Mouse (Mus musculus) adrenal gland, adult 2 months (tissue): ENCODE measurements around the gene Lcorl. TPM values are rescaled to one million over a fixed set of nuclear protein-coding genes. Genes with fewer than 3 reads are reported as not detected.

ENCODE experiments used
- DNase-seq: peaks from one replicate; pipeline ENCODE4 v3.0.0; 2021
- long read RNA-seq: library from polyadenylated mRNA; stranded (forward); transcript quantifications from one replicate; pipeline ENCODE4 v2.0.0, GENCODE M21; 2021
- polyA plus RNA-seq: library from polyadenylated mRNA; depleted of rRNA; stranded (reverse); fragments of >200 nt; gene quantifications from 2 replicates; pipeline ENCODE4 v1.2.3, GENCODE M21; 2012; rRNA removed
- total RNA-seq, 2 experiments: library from RNA; stranded (reverse); gene quantifications; 2 replicates each; pipeline ENCODE4 v1.2.3; 2021

Lcorl gene
- total RNA-seq: 10 to 100 TPM; 18.8 to 20.0 TPM
- 2.6 and 2.7 TPM in 2 replicates for polyA plus RNA-seq
- long read RNA-seq, full-length matches to known transcripts: 2 of 4 reads
- long read RNA-seq, partial matches to known transcripts: 0 of 4 reads
- long read RNA-seq, other reads (novel, unspliced or antisense): 2 of 4 reads

DNA sequence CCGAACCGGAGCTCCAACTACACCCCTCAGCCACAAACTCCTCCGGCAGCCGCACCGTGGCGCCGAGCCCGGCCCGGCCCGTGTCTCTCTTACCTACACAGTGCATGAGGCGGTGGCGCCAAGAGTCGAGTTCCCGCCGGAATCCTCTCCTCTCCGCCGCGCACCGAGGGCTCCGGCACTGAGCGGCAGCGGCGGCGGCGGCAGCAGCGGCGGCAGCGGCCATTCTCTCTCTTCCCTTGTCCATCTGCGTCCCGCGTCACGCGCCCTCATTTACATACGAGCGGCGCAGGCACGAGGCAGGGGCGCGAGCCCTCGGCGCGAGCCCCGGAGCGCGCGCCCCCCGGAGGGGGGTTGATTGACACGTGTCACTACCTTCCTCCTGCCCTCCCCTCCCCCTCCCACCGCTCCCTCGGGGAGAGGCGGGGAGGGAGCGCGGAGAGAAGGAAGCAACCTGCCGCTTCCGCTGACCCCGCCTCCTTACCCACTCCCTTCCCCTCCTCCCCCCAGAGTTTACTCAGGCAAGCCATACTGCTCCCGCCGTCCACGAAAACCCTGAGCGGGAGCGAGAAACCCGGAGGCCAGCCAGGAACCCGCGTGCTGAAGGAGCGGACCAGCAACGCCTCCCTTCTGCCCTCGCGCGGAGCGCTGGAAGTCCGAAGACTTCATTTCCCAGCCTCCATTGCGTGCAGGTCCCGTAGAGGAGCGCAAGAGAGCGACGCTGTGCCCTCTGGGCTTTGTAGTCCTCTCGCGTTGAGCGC lies at the start of gene Lcorl:
TSS of gene Lcorl (minus strand) at position 362 of the 758 bp plus-strand sequence.
- peak; percentile 98 for DNase-seq

DNA sequence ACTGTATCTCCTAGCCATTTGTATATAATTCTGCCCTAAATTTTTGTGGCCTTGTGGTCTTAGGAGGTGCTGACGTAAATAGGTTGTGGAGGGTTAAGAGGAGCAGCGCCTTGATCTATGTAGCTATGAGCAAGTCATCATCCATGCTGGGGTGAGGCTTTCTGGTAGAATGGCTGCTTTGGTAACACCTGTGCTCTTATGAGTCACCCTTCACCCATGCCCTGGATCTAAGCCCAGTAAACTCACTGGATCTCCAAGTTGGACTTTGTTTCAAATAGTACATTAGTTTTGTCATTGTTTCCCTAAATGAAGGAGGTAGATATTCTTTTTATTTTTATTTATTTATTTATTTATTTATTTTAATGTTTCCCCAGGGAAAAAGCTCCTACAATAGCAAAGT lies 47.3 kb upstream of the Lcorl start:
- no peak for DNase-seq

DNA sequence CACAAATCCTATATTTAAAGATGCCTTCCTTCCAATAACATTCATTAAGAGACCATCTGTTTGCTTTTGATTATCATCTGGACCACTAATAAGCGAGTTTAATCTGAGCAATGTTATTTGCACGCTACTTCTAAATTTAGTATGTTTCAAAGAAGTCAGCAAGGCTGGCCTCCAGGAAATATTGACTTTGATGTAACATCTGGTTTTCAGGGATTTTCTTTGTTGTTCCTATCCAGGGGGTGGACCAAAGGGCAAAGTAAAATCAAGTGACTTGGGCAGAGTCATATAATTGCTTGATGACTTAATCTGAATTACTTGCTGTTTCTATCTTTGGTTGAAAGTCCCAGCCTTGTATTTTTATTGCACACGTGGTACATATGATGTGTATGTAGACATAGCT lies 45.8 kb upstream of the Lcorl start:
- no peak for DNase-seq

DNA sequence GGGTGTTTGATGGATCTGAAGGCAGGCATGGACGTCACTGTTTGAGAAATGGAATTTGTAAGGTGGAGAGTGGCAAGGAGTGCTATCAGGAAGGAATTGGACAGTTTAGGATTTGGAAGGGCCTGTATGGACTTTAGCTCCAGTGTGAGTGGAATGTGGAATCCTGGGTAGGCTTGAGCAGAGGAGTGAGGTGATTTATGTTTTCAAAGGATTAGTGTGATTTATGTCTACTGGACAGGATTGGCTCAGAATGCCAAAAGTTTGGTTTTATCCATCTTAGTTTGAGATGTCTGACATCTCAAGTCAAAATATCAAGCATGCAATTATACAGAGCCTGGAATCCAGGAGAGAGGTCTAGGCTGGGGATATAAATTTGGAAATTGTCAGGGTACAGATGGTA lies 37.9 kb upstream of the Lcorl start:
- no peak for DNase-seq

DNA sequence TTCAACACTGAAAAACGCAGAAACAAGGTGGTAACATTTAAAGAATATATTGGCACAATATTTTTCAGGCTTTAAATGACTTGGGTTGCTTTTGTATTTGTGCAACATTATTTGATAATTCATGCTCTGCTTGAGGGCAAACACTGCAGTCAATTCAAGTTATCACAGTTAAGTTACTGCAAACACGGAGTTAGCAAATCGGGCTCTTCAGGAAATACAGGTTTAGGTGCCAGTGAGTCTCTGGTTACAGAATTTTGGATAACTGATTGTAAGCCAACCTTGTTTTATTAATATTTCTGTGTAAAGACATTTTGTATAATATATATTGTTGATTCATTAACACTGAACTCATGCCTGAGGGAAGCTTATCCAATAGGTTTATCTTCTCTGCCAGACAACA lies 36.3 kb upstream of the Lcorl start:
- no peak for DNase-seq

DNA sequence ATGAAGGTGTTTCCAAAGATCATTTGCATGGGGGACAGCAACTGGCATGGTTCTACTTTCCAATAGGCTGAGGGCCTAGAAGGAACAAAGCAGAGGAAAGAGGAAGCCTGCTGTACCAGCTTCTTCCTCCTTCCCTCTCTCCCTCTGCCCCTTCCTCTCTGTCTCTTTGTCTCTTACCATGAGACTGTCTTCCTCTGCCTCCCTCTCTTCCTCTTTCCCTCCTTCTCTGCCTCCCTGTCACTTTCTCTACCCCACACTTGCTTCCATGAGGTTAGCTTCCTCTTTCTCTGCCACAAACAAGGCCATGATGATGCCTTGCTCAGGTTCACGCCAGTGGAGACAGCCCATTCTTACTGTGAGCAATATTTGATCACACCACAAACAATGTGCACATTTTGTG lies 18.9 kb upstream of the Lcorl start:
- DNase-seq: no peak

DNA sequence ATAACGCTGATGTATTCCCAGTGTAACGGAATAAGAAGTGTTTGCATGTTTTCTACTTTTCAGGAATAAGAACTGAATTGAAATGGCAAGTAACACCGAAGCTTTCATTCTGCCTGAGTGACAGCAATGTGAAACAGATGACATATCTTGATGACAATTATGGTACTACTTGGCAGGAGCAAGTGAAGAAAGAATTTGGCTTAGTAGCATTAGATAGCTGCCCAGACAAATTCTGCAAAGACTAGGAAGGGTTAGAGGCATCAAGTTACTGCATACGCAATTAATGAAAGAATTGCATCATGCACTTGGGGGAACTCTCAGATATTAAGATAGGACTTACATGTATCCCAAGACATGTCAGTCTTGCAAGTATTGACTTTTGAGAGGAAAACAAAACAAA lies 18.1 kb upstream of the Lcorl start:
- DNase-seq: no peak

DNA sequence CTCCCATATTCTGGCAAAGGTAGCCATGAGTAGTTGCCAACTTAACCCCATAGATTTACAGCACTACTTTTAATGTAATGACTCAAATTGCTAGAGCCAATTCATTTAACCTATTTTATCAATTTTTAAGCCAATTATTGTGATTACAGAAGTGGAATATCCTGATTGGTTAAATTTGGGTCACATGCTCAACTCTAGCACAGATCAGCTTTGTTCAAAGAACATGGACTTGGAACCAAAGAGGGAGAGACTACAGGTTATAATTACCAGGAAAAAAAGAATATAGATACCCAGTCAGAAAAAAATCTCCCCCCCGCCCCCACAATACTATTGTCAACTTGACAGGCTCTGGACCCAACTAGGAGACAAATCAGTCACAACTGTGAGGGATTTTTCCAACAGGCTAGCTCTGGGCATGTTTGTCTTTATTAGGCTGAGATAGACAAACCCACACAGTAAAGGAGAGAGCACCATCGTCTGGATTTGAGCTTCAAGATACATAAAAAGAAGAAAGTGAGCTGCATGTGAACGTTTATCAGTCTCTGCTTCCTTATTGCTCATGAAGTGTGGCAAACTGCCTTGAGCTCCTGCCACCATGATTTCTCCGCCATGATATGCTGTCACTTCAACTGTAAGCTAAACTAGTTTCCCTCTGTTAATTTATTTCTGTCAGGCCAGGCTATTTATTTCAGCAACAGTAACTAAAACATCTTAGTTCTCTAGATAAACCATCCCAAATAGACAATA lies 17.0 kb upstream of the Lcorl start:
- DNase-seq: no peak

DNA sequence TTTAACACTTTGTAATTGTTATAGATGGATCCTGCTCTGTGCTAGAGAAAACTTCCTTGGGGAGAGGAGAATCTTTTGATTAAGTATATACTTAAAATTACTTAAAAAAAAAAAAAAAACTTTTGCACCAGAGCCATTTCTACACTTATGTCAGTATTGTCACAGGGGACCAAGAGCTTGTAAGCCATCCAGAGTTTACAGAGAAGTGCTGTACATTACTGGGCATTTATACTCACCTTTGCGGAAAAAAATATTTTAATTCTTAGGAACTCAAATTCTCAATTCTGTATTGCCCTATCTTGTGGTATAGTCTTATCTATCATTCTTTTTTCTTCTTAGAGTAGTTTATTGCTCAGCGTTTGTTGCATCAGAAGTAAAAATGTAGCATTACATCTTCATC lies 953 bp upstream of the Lcorl start:
- DNase-seq: no peak

DNA sequence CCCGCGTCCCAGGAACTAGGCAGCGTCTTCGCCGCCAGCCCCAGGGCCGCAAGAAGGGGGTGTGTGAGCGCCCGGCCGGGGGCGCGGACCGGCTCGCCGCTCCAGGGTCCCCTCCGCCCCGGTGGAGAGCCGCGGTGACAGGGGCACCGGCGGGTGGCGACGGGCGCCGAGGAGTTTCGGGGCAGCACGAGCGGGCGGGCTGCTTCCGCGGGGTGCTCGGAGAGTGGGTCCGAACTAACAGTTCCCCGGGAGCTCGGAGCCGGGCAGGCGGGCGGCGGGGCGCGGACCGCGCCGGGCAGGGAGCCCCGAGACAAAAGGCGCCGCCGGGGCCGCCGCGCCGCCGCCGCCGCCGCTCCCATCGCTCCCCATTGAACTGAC lies 550 bp downstream of the Lcorl start:
- DNase-seq: no peak

DNA sequence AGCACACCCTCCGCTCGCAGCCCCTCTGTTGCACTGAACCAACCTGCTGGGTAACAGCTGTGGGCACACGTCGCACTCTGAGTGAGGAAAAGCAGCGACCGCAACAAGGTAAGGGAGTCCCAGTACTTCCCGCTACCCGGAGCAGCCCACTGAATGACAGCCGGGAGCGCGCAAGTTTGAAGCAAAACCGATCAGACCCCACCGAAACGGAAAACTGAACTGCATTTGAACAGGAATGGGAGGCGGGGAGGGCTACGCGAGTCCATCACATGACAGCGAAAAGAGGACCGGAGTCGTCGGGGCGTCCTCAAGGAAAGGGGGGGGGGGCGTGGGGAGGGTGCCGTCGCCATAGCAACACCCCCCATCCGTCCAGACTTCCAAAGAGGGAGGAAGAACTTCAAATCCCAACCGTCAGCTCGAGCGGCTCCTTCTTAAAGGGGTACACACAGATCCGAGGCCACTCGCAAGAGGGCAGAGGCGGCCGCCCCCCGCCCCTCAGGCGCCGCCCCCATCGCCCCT lies 1.1 kb downstream of the Lcorl start:
- DNase-seq: peak; percentile 79

DNA sequence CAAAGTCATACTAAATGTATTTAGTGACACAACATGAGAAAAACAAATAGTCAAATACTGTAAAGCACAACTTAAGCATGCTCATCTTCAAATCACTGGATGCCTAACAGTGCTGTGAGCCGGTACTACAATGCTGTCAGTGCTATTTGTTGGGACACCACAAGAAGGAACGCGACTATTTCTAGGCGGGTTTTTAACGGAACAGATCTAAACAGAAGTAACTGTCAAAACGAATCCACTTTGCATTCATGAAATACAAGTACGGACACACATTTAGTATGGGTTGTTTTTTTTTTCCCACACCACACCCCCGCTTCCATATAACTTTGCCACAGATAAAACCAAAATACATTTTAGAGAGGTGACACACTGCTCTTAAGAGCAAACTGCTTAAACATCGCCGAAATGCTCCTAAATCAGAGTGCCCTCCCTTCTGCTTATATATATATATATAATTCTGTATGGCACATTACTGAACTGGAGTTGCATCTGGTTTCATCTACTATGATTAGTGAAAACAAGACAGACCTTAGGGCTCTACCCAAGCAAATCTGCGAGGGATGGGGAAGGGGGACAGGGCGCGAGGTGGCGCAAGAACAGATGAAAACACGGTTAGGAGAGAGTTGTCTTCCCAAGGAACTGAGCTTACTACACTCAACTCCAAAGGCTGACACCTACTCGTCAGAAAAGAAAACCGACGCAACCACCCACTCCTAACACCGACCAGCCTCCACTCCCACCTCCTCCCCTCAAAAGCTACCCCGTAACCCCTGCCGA lies 1.7 kb downstream of the Lcorl start:
- peak; percentile 6 for DNase-seq

DNA sequence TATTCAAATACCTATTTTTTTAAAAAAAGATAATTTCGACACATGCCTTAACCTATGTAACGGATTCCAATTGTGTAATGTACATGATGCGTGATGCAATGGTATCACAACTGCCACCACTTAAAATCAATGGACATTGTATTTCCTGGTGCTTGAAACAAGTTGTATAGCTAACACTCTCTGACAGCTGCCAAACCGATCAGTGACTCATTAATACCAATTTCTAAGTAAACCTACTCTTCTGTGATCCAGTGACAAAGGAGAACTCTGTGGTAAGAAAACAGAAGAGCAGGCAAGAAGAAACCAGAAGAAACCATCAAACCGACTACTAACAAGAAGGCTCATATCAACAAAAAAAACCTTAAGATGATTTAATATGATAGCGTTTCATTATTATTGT lies 12.7 kb downstream of the Lcorl start:
- DNase-seq: no peak

DNA sequence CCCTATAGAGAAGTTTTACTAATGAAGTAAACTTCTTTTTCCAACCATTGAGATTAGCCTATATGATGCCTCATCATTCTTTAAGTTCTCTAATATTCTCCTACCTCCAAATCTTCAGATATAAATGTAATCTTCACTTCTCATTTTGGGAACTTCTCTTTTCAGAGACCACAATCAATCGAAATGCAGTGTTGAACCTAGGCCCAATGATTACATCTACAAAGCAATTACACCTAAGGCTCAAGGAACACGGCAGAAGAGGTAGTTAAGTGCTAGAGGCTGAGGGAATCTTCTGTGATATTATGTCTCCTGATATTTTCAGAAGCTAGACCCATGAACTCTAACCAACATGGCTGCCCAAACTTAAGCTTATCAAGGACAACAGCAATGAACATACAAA lies 22.3 kb downstream of the Lcorl start:
- DNase-seq: no peak

DNA sequence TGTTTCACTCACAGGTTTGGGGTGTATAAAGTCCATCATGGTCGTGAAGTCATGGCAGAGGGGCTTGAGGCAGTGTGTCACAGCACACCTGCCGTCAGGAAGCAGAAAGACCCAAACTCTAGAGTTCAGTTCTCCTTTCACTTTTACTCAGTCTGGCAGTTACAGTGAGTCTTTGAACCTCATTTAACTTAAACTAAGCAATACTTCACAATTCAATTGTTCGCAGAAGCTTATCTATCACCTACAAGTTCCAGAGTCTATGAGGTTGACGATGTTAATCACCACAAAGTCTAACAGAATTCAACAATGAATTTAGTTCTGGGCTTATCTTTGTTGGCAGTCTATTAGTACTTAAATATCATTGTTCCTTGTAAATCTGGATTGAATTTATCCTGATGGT lies 45.9 kb downstream of the Lcorl start:
- no peak for DNase-seq

DNA sequence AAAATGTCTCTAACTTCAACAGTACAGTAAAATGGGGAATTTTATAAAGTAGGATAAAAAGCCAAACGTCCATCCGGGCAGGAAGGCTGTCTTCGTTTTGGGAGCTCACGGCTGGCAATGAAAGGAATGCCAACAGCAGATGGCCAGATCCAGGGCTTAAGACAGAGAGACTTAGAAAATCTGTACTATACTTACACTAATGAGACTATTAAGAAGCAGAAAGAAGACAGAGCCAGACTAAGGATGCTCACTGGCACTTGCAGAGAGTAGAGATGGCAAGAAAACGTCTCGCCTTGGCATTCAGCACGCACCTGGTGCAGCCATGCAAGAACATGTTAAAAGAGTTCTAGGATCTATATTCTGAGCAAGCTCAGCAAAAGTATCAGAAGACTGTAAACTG lies 65.6 kb downstream of the Lcorl start:
- DNase-seq: no peak

DNA sequence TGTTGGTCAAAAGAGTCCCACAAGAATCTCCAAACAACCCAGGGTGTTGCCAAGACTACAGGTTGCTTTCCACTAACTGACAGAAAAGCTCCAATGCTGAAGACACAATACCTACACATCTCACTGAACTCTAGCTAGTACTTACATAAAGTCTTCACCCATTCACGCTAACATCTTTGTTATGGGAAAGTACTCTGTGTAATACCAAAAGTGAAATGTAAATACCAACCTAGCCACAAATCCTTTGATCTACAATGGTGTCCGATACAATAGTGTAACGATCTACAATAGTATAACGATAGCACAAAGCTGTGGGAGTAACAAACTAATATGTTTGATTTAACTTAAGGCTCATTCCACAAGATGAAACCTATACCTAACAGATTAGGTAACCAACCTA lies 67.2 kb downstream of the Lcorl start:
- DNase-seq: no peak

DNA sequence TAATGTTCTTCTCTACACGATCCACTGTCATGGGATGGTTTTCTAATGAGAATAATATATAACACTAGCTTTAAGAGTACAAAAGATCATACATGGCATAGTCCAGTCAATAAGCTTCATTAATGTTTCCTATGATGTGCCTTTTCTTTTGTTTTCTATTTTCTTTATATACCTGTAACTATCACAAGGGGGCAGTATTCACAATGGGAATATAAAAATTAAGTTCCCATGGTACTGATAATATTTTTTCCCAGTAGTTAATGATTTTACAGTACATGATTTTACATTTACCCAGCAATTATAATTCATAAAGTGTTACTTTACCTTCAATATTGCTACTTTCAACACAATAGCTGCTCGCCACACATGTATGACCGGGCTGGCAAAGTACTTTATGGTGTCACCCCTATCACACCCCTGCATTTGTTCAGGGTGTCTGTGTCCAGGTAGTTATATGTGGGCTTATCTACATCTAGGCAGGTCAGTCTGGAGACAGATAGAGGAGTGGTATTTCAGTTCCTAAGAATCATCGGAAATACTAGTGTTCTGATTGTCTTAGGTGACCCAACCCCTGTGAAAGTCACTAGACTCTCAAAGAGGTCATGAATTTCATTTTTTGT lies 99.8 kb downstream of the Lcorl start:
- no peak for DNase-seq

DNA sequence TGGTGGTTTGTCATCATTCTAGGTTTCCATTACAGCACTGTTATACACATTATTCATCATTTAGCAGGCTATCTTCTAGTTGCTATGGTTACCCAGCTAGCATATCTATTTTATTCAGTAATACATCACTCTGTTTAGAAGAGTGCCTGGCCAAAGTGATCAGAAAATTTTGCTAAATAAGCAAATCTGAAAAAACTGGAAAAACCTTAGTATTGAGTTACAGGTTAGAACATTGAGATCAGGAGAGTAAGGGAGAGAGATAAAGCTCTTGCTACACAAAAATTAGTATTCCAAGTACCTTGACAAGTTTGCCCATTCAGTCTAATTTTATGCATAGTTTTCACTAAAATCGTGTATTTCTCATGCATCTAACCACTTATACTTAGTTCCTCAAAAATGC lies 119.5 kb downstream of the Lcorl start:
- no peak for DNase-seq

DNA sequence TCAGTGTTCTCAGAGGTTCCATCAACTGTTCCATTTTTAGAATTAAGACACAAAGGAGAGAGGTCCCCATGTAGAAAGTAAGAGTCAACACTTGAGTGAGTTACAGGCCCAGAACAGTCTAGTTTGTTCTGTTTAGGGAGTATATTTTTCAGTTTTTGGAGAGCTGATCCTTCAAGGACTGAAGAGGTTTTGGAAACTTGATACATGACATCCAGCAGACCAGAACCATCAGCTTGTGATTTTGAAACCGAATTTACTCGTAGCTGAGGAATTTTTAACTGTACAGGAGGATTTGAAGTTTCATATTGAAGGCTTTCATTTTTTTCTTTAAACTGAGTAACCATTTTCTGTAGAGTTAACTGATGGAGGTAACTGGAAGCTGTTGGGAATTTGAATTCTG lies 123.7 kb downstream of the Lcorl start:
- no peak for DNase-seq

DNA sequence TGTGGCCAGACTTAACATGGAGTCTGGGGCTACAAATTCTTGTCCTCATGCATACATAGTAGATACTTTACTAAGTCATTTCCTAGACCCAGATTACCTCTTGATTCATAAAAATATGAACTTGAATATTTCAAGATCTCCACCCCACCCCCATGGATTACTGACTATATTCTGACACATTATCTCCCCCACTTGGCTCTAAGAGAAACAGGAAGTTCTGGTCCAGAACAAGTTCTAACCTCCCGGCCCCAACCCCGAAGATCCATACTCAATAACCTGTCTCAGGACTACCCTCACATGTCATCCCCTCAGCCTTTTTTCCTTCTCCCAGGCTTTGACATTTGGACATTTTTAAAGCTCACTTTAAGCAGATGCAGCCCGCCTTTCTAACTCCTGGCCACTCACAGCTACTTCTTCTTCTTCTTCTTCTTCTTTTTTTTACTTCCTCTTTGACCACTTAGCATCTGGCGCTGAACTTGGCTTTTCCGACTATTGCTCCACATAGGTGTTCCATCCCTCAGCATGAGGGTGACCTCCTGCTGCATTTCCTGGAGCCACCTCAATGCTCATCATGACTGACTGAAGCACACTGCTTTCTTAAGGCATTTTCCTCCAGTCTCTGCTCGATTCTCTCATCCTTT lies 138.4 kb downstream of the Lcorl start:
- no peak for DNase-seq

DNA sequence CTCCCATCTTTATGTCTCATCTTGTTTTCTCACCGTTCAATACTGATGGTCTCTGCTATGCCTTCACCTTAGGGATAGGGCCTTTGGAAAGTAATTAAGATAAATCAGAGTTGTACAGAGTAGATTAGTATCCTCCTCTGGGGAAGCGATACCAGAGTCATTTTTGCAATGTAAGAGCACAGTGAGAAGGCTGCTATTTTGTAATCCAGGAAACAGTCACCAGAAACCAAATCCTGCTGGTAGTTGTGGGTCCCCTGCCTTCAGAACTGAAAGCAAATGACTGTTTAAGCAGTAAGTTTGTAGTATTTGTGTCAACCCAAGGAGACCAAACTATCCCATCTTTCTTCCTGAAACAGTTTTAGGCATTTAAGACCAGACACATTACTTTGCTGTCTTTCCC lies 147.8 kb downstream of the Lcorl start:
- DNase-seq: no peak
